Mouse (Mus musculus): ENCODE data around the gene Cmtm7. TPM values are rescaled to one million over a fixed set of nuclear protein-coding genes. Genes with fewer than 3 reads are reported as not detected.

Gene Cmtm7
- polyA plus RNA-seq, 1 experiment from 2014 or later: 102 TPM

Other genes starting within 250 kb of the Cmtm7 start
- 0.87 and 1.00 TPM in 2 replicates for gene Trim71, start 217.5 kb downstream of the Cmtm7 start, polyA plus RNA-seq (2015; fragmentation: Nextera tagmentation; extraction: Ambion mirVana)
- 66.3 and 68.7 TPM in 2 replicates for gene Cnot10, start 141.7 kb downstream of the Cmtm7 start, polyA plus RNA-seq (2015; fragmentation: Nextera tagmentation; extraction: Ambion mirVana)
- 62.2 and 67.5 TPM in 2 replicates for gene Dync1li1, start 93.1 kb downstream of the Cmtm7 start, polyA plus RNA-seq (2015; fragmentation: Nextera tagmentation; extraction: Ambion mirVana)
- 56.3 and 57.6 TPM in 2 replicates for gene Cmtm6, start 50.7 kb downstream of the Cmtm7 start, polyA plus RNA-seq (2015; fragmentation: Nextera tagmentation; extraction: Ambion mirVana)
- gene Cmtm8, start 62.3 kb upstream of the Cmtm7 start, polyA plus RNA-seq (2015; fragmentation: Nextera tagmentation; extraction: Ambion mirVana): 38.8 and 41.4 TPM in 2 replicates
- 19.5 and 20.1 TPM in 2 replicates for gene Gpd1l, start 152.1 kb upstream of the Cmtm7 start, polyA plus RNA-seq (2015; fragmentation: Nextera tagmentation; extraction: Ambion mirVana)
- gene Osbpl10, start 196.7 kb upstream of the Cmtm7 start, polyA plus RNA-seq (2015; fragmentation: Nextera tagmentation; extraction: Ambion mirVana): 2.3 and 3.1 TPM in 2 replicates
- gene Rps27rt, start 200.9 kb upstream of the Cmtm7 start, polyA plus RNA-seq (2015; fragmentation: Nextera tagmentation; extraction: Ambion mirVana): 310 and 532 TPM in 2 replicates